Mouse (Mus musculus) c-Kit-positive CD71-positive TER-119-positive erythroid progenitor cells, embryonic 14.5 days (primary cell): ENCODE measurements at regions not wholly inside any gene's neighbourhood (a gene's known extent, or its start where the extent isn't known, plus 50 kb on each side); places are given as distances from the start of the nearest gene placed in this dataset.
"Not testable (repeated sequence)": the region's sequence is repeated elsewhere in the genome, so short reads cannot be mapped to it uniquely, and the experiment has no call there.

ENCODE experiments used
- DNase-seq: peaks from one replicate; pipeline ENCODE4 v3.0.0-alpha.2; 2013; ENCODE audit warnings: low spot score

DNA sequence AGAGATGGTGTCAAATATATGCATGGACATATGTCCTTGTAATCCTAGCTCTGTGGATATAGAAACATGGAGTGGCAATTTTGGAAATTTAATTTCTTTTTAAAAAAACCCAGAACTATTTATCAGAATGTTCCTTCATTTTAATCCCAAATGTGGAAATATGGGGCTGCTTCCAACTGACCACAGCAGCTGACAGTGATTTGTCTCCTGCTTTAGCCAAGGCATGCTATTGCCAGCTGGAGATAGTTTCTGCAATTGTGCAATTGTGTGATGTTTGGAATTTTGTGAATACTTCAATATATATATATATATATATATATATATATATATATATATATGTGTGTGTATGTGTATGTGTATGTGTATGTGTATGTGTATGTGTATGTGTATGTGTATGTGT lies 629.7 kb upstream of the Slc8a1 start:
- no peak for DNase-seq

DNA sequence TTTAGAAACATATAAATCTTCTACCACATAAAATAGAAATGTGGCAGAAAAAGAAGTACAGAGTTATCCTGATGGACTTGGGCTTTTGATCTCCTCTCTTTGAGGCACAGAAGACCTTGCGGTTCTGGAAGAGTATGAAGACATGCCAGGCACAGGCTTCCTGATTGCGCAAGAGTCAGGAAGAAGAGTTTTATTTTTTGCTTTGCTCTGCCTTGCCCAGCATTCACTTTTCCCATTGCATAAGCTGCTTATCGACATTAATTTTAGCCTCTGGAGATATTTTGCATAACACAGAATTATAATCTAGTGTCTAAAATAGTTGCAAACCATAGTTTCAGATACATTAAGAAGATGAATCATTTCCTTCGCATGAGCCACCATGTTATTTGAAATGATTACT lies 627.8 kb upstream of the Slc8a1 start:
- no peak for DNase-seq

- no peak for DNase-seq
Observed at GRCm38 (mm10) chr17:82348636-82349035, 610.5 kb upstream of the Slc8a1 start.

GRCm38 (mm10) chr17:82331429-82331828 lies 593.3 kb upstream of the Slc8a1 start:
- no peak for DNase-seq

DNA sequence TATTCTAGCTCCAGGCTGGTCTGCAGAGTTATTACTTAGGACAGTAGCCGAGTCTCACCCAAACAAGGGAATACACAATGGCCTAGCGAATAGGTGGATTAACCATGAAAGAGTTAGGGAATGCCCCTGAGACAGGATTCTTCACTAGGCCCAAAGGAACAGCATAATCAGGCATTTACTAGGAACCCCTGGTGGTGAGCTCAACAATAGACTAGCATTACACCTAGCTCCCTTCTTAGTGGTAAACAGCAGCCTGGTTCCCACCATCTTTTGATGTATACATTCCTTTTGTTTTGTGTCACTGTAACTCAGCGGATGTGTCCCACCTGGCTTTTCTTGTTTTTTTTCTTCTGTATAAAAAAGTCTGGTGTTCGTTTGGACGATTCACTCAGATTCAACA lies 574.0 kb upstream of the Slc8a1 start:
- no peak for DNase-seq

GRCm38 (mm10) chr17:82306347-82306746 lies 568.2 kb upstream of the Slc8a1 start:
- DNase-seq = no peak

- DNase-seq = no peak
Observed at GRCm38 (mm10) chr17:82277728-82278127, 539.6 kb upstream of the Slc8a1 start.

GRCm38 (mm10) chr17:82273946-82274345 lies 535.8 kb upstream of the Slc8a1 start:
- no peak for DNase-seq

DNA sequence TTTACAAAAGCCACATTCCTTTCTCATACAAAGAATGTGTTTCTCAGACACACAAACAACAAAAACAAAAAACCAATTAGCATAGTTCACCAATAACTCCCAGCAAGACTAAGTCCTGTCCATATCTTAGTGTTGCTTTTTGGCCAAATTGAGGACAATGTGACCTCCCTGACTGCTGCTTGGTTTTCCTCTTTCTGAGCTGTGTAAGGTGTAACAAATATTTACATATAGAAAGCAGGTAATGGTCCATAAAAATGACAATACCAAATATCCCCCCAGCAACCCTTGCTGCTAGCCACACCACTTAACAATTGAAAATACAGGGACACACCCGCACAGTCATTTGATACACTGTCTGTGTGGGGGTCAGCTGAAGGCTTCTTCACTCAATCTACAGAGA lies 534.7 kb upstream of the Slc8a1 start:
- DNase-seq = no peak

DNA sequence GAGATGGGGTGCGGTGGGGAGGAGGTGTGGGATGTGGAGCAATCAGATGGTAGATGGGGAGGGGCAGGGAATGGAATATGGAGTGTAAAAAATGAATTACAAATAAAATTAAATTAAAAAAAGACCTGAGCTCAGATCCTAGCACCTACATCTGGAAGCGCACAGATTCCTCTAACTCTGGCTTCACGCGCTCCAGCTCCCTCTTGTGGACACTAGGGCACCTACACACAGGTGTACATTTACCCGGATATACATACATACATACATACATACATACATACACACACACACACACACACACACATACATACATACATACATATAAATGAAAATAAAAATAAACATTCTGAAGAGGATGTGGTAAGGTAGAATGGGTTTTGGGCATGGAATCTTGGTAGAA lies 528.7 kb upstream of the Slc8a1 start:
- not testable (repeated sequence) for DNase-seq

DNA sequence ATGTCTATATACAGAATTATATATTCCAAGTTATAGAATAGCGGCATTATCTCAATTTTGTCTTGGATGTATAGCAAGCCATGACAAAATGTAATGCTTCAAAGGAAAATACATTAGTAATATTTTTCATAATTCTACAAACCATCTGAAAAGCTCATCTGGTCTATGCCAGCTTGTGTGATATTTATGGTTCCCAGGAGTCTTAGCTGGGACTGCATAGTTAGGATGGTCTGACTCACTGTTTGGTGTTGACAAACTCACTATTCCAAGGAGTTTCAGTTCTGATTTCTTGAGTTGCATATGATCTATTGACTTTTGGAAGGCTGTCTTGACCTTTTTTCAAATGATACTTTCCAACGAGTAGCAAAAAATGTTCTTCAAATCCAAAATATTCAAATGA lies 514.2 kb upstream of the Slc8a1 start:
- no peak for DNase-seq

DNA sequence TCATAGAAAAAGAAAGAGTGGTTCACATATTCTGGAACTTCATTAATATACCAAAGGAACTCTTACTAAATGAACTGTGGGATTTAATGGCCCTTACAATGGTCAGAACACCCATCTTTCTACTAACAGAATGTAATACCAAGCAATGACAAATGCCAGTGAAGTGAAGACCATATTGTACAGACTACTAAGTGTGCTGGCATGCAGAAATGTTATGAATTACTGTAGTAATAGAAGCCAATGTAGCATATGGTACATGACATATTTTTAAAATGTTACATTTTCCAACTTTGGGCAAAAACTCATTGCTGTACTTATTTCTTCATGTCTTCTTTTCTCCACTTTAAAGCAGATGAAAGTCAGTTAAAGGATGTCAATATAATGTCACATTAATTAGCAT lies 513.7 kb upstream of the Slc8a1 start:
- no peak for DNase-seq

GRCm38 (mm10) chr17:82238361-82238760 lies 500.2 kb upstream of the Slc8a1 start:
- no peak for DNase-seq

DNA sequence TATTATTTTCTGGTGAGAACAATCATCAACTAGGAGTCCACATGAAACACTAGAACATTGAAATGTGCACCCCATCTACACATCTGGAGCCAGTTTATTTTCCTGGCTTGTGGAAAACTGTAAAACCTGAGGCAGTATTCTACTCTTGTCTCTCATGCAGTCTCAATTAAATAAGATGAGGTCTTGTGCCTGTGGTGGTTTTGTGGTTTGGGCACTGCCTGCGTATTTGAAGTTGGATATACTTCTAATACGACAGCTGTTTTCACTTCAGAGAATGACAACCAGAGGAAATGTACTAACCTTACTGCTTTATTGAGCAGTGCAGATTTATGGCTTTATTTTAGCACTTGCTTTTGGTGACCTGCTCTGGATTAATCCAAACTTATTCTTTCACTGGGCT lies 499.3 kb upstream of the Slc8a1 start:
- DNase-seq = no peak

DNA sequence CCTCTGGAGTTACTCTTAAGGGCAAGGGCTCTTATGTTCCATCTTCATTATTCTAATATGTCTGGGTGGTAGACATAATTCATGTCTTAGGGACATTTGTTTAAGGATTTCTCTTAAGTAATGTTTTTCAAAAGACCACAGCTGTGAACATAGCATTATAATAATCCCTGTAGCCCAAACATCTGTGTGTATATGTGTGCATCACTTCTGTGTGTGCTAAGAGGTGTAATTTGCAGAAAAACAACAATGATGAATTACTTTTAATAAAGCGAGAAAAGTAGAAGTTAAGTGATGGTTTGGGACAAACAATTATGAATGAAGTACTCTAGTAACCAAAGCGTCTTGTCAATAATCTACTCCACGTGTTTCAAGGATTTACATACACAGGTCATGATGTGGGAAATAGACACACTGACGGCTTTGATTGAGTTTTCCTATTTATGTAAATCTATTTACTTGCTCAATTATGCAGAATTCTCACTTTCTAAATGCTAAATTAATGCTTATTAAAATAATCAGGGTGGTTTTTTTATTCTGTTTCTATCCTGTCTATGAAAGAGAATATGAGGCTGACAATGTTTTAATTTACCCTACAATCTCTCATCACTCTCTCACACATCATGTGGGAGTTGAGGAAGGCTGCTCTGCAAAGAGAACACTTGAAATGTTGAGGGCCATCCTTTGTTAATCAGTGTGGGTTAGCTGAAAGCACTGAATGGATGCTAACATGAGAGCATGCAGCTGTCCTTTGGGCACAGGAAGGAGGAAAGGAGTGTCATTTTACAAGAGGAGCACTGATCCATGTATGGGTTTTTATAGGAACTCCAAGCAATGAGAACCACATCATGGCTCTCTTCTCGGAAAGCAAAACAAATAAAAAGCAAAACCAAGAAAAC lies 477.8 kb upstream of the Slc8a1 start:
- no peak for DNase-seq

DNA sequence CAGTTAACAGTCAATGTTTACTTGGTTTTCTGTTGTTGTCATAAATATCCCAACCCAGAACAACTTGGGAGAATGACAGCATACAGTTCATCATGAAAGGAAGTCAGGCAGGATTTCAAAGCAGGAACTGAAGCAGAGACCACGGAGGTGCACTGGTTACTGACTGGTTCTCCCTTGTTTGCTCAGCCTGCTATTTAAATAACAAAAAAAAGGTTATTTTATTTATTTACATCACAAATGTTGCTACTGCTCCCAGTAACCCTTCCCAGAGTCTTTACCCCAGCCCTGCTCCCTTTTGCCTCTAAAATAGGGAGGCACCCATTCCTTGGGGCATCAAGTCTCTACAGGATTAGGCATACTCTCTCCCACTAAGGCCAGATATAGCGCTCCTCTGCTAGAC lies 461.8 kb upstream of the Slc8a1 start:
- DNase-seq = no peak

- DNase-seq = no peak
Observed at GRCm38 (mm10) chr17:82199031-82199642, 461.0 kb upstream of the Slc8a1 start.

- no peak for DNase-seq
Observed at GRCm38 (mm10) chr17:82184261-82184660, 446.1 kb upstream of the Slc8a1 start.

- DNase-seq = no peak
Observed at GRCm38 (mm10) chr17:82171216-82171615, 433.0 kb upstream of the Slc8a1 start.

GRCm38 (mm10) chr17:82153446-82153845 lies 415.3 kb upstream of the Slc8a1 start:
- no peak for DNase-seq

DNA sequence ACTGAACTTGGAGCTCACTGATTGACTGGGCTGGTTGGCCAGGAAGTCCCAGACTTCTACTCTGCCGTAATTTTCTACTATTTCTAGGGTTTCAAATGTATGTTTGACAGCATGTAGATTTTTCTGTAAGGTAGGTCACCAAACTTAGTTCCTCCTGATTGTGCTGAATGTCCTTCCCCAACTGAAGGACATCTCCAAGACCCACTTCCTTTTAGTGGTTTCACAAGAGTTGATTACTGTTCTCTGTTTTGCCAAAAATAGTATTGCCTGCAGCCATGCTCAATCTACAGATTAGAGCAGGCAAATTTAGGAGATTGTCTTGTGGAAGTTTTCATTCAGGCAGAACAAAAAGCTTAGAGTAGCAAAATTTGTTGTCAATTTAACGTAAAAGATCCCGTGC lies 396.7 kb upstream of the Slc8a1 start:
- DNase-seq = no peak

GRCm38 (mm10) chr17:82132941-82133340 lies 394.8 kb upstream of the Slc8a1 start:
- DNase-seq = no peak

DNA sequence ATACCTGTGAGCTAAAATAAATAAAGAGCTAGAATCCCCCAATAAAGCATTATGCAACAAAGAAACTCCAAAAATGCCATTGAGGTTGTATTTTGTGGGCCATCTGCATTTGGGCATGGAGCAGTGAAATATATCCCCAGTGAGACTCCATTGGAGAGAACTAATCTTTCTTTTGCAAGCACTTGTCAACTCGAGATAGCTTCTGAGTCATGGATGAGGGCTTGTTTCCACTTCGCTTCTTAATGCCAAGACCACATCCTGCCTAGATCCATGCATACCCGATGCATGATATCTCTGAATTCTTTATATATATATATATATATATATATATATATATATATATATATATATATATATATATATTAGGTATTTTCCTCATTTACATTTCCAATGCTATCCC lies 349.0 kb upstream of the Slc8a1 start:
- DNase-seq = no peak

- DNase-seq = no peak
Observed at GRCm38 (mm10) chr17:82080301-82080700, 342.1 kb upstream of the Slc8a1 start.
